Mouse (Mus musculus): Measurements from ENCODE around the gene Hmgcs1.

DNA sequence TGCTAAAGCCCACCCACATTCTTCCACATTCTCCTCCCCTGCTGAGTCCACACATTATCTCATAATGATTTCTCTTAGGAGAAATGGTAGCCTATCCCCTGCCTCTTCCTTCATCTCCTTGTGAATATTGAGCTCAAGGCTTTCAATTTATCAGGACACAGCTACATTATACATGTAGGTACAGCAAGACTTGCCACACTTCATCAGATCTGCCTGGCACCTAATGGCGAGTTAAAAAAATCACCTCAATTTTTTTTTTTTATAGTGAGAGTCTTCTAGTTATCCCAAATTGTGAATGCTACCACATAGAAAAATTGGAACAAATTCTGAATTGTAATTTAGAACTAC lies 40.5 kb upstream of the Hmgcs1 start:
- TF ChIP-seq CTCF (conservative IDR thresholded peaks at IDR 0.05; ENCODE audit: low read length) (no peak), NANOG (IDR thresholded peaks at IDR 0.05; ENCODE audit: borderline replicate concordance, low read length) (no peak)
